Mouse (Mus musculus): ENCODE results near the gene Rack1. TPM values are rescaled to one million over a fixed set of nuclear protein-coding genes. Genes with fewer than 3 reads are reported as not detected.

Gene Rack1
- polyA plus RNA-seq, 1 experiment from 2014 or later: 349 TPM

GRCm38 (mm10) chr11:48833078-48833730, 33.1 kb downstream of the Rack1 start:
- no peak for ATAC-seq
- Histone ChIP-seq H3K27me3 (replicated peaks; ENCODE audit: control insufficient read depth, insufficient read depth, low read length) (no peaks in the 10 kb centered on the region), H3K4me3 (ENCODE audit: low read length) (peak overlapping the region; percentile 66), H3K9me3 (ENCODE audit: control insufficient read depth, low read length) (no peaks in the 10 kb centered on the region), H3K9ac (ENCODE audit: low read depth, low read length) (no peak overlapping the region), H3K4me1 (ENCODE audit: control insufficient read depth, insufficient read depth, low read depth, low read length) (peaks cover 2% of the 10 kb centered on the region; the same call in 1 of the 2 replicates), H3K27ac (ENCODE audit: low read depth, low read length) (no peak overlapping the region), H3K4me2 (ENCODE audit: low read length) (peak overlapping the region; percentile 65), H3K36me3 (ENCODE audit: control insufficient read depth, insufficient read depth, low read length) (no peaks in the 10 kb centered on the region)
- 30% methylated on average over 9 of the region's 9 CpGs for WGBS

GRCm38 (mm10) chr11:48833731-48834639, 33.9 kb downstream of the Rack1 start:
- Histone ChIP-seq H3K4me2 (ENCODE audit: low read length) (peak overlapping the region; percentile 65), H3K4me3 (ENCODE audit: low read length) (peak overlapping the region; percentile 66), H3K9ac (ENCODE audit: low read depth, low read length) (peak overlapping the region; percentile 68), H3K4me1 (ENCODE audit: control insufficient read depth, insufficient read depth, low read depth, low read length) (peaks cover 7% of the 10 kb centered on the region), H3K9me3 (ENCODE audit: control insufficient read depth, low read length) (no peaks in the 10 kb centered on the region), H3K27ac (ENCODE audit: low read depth, low read length) (peak overlapping the region; percentile 78), H3K27me3 (replicated peaks; ENCODE audit: control insufficient read depth, insufficient read depth, low read length) (no peaks in the 10 kb centered on the region), H3K36me3 (ENCODE audit: control insufficient read depth, insufficient read depth, low read length) (no peaks in the 10 kb centered on the region)
- under 1% methylated on average over 30 of the region's 30 CpGs for WGBS
- ATAC-seq: peak; percentile 85

- no peak overlapping the region for H3K27ac ChIP-seq (ENCODE audit: low read depth, low read length)
- peaks cover 7% of the 10 kb centered on the region for H3K4me1 ChIP-seq (ENCODE audit: control insufficient read depth, insufficient read depth, low read depth, low read length)
- no peak overlapping the region for H3K4me2 ChIP-seq (ENCODE audit: low read length)
- no peak overlapping the region for H3K9ac ChIP-seq (ENCODE audit: low read depth, low read length)
- H3K36me3 ChIP-seq (ENCODE audit: control insufficient read depth, insufficient read depth, low read length): no peaks in the 10 kb centered on the region
- no peaks in the 10 kb centered on the region for H3K9me3 ChIP-seq (ENCODE audit: control insufficient read depth, low read length)
- no peaks in the 10 kb centered on the region for H3K27me3 ChIP-seq (replicated peaks; ENCODE audit: control insufficient read depth, insufficient read depth, low read length)
- WGBS: 74% methylated on average over 6 of the region's 6 CpGs
- H3K4me3 ChIP-seq (ENCODE audit: low read length): no peak overlapping the region
- ATAC-seq: no peak
These were observed 35.8 kb downstream of the Rack1 start for GRCm38 (mm10) chr11:48835923-48836322.

GRCm38 (mm10) chr11:48836990-48837309, 36.8 kb downstream of the Rack1 start:
- Histone ChIP-seq H3K9me3 (ENCODE audit: control insufficient read depth, low read length) (no peaks in the 10 kb centered on the region), H3K36me3 (ENCODE audit: control insufficient read depth, insufficient read depth, low read length) (no peaks in the 10 kb centered on the region), H3K4me1 (ENCODE audit: control insufficient read depth, insufficient read depth, low read depth, low read length) (peaks cover 7% of the 10 kb centered on the region), H3K27me3 (replicated peaks; ENCODE audit: control insufficient read depth, insufficient read depth, low read length) (no peaks in the 10 kb centered on the region), H3K4me2 (ENCODE audit: low read length) (peak overlapping the region; percentile 91), H3K27ac (ENCODE audit: low read depth, low read length) (no peak overlapping the region; the same call in 1 of the 2 replicates), H3K4me3 (ENCODE audit: low read length) (peak overlapping the region; percentile 93), H3K9ac (ENCODE audit: low read depth, low read length) (peak overlapping the region; percentile 86)
- ATAC-seq: no peak
- 4% methylated on average over 11 of the region's 11 CpGs for WGBS

GRCm38 (mm10) chr11:48837310-48838180, 37.4 kb downstream of the Rack1 start:
- Histone ChIP-seq H3K27ac (ENCODE audit: low read depth, low read length) (peak overlapping the region; percentile 80), H3K36me3 (ENCODE audit: control insufficient read depth, insufficient read depth, low read length) (no peaks in the 10 kb centered on the region), H3K9ac (ENCODE audit: low read depth, low read length) (peak overlapping the region; percentile 86), H3K9me3 (ENCODE audit: control insufficient read depth, low read length) (no peaks in the 10 kb centered on the region), H3K4me3 (ENCODE audit: low read length) (peak overlapping the region; percentile 93), H3K27me3 (replicated peaks; ENCODE audit: control insufficient read depth, insufficient read depth, low read length) (0 out of 2 replicates have a peak, but pooled peaks cover under 1% of the 10 kb centered on the region), H3K4me2 (ENCODE audit: low read length) (peak overlapping the region; percentile 91), H3K4me1 (ENCODE audit: control insufficient read depth, insufficient read depth, low read depth, low read length) (peaks cover 7% of the 10 kb centered on the region)
- ATAC-seq: peak; percentile 32
- under 1% methylated on average over 77 of the region's 77 CpGs for WGBS

GRCm38 (mm10) chr11:48838181-48838797, 38.2 kb downstream of the Rack1 start:
- WGBS: 2% methylated on average over 16 of the region's 16 CpGs
- Histone ChIP-seq H3K27ac (ENCODE audit: low read depth, low read length) (peak overlapping the region; percentile 80), H3K4me1 (ENCODE audit: control insufficient read depth, insufficient read depth, low read depth, low read length) (peaks cover 7% of the 10 kb centered on the region), H3K36me3 (ENCODE audit: control insufficient read depth, insufficient read depth, low read length) (no peaks in the 10 kb centered on the region), H3K4me3 (ENCODE audit: low read length) (peak overlapping the region; percentile 93), H3K9me3 (ENCODE audit: control insufficient read depth, low read length) (no peaks in the 10 kb centered on the region), H3K9ac (ENCODE audit: low read depth, low read length) (peak overlapping the region; percentile 86), H3K27me3 (replicated peaks; ENCODE audit: control insufficient read depth, insufficient read depth, low read length) (0 out of 2 replicates have a peak, but pooled peaks cover 2% of the 10 kb centered on the region), H3K4me2 (ENCODE audit: low read length) (peak overlapping the region; percentile 91)
- ATAC-seq: peak; percentile 26; the same call in 1 of the 2 replicates

- H3K9me3 ChIP-seq (ENCODE audit: control insufficient read depth, low read length): no peaks in the 10 kb centered on the region
- H3K4me3 ChIP-seq (ENCODE audit: low read length): peak overlapping the region; percentile 93
- H3K4me2 ChIP-seq (ENCODE audit: low read length): peak overlapping the region; percentile 91
- WGBS: 71% methylated on average over 10 of the region's 10 CpGs
- 0 out of 2 replicates have a peak, but pooled peaks cover 2% of the 10 kb centered on the region for H3K27me3 ChIP-seq (replicated peaks; ENCODE audit: control insufficient read depth, insufficient read depth, low read length)
- no peak overlapping the region for H3K9ac ChIP-seq (ENCODE audit: low read depth, low read length)
- peaks cover 7% of the 10 kb centered on the region for H3K4me1 ChIP-seq (ENCODE audit: control insufficient read depth, insufficient read depth, low read depth, low read length)
- H3K27ac ChIP-seq (ENCODE audit: low read depth, low read length): no peak overlapping the region
- no peak for ATAC-seq
- H3K36me3 ChIP-seq (ENCODE audit: control insufficient read depth, insufficient read depth, low read length): no peaks in the 10 kb centered on the region
These were observed 38.9 kb downstream of the Rack1 start for GRCm38 (mm10) chr11:48838879-48839680.

GRCm38 (mm10) chr11:48840805-48841204, 40.7 kb downstream of the Rack1 start:
- no peaks in the 10 kb centered on the region for H3K36me3 ChIP-seq (ENCODE audit: control insufficient read depth, insufficient read depth, low read length)
- peaks cover 7% of the 10 kb centered on the region for H3K4me1 ChIP-seq (ENCODE audit: control insufficient read depth, insufficient read depth, low read depth, low read length)
- H3K4me3 ChIP-seq (ENCODE audit: low read length): no peak overlapping the region
- no peaks in the 10 kb centered on the region for H3K9me3 ChIP-seq (ENCODE audit: control insufficient read depth, low read length)
- 0 out of 2 replicates have a peak, but pooled peaks cover 2% of the 10 kb centered on the region for H3K27me3 ChIP-seq (replicated peaks; ENCODE audit: control insufficient read depth, insufficient read depth, low read length)
- no peak for ATAC-seq
- no peak overlapping the region for H3K4me2 ChIP-seq (ENCODE audit: low read length)
- no peak overlapping the region for H3K27ac ChIP-seq (ENCODE audit: low read depth, low read length)
- H3K9ac ChIP-seq (ENCODE audit: low read depth, low read length): no peak overlapping the region

All from hindbrain, embryonic 16.5 days (tissue).